Mouse (Mus musculus) adipocyte (in vitro differentiated cells): ENCODE measurements around the gene Pou2f3.
A peak's percentile ranks its signal among the peaks of the same experiment; 100 is the strongest.

Experiments used
- DNase-seq: peaks from one replicate; pipeline ENCODE4 v3.0.0-alpha.2; 2016; ENCODE audit warnings: low spot score

The Pou2f3 gene

DNA sequence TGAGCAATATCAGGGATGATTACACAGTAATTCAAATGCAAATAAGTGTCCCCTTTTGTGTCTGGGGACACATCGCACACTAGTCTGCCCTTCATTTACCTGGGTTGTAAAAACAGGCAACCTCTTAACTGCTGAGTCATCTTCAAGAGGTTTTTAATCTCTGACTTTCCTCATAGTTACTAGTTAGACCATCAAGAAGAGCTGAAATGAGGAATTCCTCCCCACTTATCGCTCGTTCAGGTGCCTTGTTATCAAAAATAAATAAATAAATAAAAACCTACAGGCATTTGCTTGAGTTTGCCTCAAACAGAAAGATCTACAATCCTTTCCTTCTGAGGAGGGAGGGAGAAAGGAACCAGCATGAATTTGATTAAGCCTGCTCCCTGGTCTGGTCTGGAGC is 101.4 kb downstream of the Pou2f3 start:
- DNase-seq: no peak

- DNase-seq: peak; percentile 24
Measured at GRCm38 (mm10) chr9:43108081-43108480, 102.1 kb downstream of the Pou2f3 start.

DNA sequence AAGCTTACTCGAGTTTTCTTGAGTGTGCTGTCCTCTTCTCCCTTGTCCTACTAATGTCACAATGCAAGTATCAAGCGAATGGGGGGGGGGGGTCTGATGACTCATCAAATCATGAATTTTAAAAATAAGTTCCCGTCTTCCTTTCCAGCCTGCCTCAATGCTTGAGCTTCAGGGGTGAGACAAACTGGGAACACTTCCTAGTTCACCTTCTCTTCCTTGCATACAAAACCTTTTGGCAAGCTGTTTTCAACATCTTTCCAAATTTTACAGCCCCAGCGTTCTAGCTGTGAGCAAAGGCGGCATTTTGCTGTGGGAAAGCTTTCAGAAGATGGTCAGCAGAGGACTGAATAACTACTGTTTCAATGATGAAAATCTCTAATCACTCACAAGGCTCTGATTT is 102.6 kb downstream of the Pou2f3 start:
- DNase-seq: no peak

- peak; percentile 91 for DNase-seq
Measured at GRCm38 (mm10) chr9:43107187-43107517, 103.0 kb downstream of the Pou2f3 start, which contains the start of gene Arhgef12. Gene Arhgef12, minus strand, starts transcription at chr9:43107239.

DNA sequence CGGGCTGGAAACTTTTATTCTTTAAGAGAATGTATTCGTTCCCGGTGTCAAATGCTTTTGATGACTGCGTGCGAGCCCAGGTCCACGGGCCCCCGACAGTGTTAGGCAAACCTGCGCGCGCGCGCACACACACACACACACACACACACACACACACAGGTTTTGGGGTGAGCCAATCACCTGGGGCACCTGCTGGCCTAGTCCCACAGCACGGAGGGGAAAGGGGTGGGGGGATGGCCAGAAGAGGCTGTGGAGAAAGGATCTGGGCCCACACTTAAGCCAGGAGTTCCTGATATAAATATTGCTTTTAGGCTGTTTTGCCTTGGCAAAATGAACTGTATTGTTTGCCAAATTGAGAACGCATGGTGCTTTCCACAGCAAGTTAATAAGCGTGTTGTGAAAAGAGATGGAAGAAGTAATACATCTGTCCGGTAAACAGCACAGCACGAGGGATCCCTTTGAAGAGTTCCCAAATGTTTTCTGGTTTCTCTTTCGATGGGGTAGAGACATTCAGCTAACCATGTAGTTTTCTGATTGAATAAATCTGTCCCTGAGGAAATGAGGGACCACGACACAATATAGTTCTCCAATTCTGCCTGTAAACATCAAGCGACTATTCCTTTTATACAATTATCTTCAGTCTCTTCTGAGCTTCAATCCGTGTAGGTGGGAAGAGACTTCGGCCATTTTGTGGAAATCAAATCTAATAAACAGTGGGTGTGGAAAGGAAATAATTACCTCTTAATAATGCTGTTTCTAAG is 103.6 kb downstream of the Pou2f3 start:
- peak; percentile 73 for DNase-seq

- peak; percentile 91 for DNase-seq
Measured at GRCm38 (mm10) chr9:43105664-43106361, 104.4 kb downstream of the Pou2f3 start.

DNA sequence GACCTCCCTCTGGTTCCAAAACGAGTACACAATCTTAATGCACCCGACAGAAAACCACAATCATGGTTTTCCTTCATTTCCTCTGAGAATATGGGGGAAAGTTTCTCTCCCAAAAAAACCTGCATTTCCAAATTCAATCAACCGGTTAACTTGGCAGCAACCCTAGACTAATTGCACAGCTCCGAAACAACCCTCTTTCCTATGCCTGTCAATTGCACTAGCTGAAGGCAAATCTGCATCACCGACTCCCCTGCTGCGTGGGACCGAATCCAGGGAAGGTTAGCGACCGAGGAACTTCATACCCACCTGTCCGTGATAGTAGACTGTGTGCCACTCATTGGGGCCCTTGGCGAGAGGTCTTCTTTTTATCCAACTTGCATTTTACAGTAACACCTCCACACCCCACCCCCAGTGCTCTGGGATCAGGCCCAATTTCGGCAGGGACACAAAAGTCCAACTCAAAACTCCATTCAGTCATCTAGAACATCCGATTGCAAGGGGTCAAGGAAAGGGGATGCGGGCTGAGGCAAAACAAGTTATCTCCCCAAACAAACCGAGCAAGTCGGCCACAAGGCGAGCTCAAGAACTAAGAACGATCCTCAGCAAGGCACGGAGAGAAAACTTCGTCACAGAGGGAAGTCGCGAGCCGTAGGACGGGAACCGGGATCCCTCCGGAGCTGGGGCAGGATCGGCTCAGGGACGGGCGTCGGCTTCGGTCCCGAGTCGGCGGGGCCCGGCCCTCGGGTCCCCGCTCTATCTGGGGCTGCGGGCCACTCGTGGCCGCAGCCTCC is 105.1 kb downstream of the Pou2f3 start:
- peak; percentile 61 for DNase-seq

- no peak for DNase-seq
Measured at GRCm38 (mm10) chr9:43104526-43104872, 105.7 kb downstream of the Pou2f3 start.

DNA sequence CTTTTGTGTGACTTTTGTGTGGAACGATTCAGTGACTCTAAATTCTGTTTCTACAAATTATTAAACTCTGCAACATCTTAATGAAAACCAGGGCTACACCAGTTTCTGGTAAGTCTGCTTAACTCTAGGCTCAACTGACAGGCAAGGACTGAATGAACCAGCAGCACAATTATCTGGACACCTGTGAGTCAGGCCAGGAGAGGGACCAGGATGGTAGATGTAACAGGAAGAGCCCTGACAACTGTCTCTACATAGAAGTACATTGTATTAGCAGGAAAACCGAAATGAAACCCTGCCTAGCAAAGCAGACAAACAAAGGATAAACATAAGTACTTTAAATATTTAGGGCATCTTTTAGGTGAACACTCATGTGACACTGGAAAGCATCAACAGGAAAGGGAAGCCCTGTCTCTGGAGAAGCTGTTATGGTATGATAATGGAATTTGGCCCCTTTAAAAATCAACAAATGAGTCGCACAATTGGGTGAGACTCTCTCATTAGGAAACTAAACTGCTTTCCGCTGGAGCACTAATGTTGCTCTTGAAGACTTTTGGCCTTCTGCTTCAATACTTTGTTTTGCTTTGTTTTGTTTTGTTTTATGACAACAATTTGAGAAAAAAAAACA is 106.4 kb downstream of the Pou2f3 start:
- peak; percentile 39 for DNase-seq

GRCm38 (mm10) chr9:43102931-43103330 is 107.2 kb downstream of the Pou2f3 start:
- DNase-seq: no peak

DNA sequence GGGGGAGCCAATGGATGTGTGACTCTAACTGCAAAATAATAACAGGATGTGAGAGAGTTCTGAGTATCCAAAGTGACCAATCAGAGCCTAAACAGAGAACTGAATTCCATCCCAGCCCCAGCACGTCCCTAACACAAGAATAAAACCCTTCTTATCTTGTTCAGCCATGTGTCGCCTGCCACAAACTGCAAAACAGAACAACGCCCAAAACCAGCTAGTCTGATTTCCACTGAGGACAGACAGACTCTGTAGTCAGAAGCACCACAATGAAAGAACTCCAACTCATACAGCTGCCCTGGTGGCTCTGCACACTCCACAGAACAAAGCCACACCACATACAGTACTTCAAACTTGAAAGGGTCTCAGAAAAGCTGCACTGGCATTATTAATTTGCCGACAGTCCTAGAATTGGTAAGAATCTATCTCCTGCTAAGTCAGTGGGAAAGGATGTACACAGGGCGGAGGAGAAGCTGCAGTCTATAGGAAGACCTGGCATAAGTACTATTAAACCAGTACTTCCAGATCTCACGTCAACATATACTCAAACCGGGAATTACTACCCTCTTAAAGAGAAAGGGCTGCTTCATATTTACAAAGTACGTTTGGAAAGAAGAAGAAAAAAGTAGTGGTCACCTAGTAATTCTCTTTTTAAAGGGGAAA is 108.1 kb downstream of the Pou2f3 start:
- no peak for DNase-seq

GRCm38 (mm10) chr9:43098922-43099321 is 111.2 kb downstream of the Pou2f3 start:
- DNase-seq: no peak

- DNase-seq: no peak
Measured at GRCm38 (mm10) chr9:43097801-43098557, 112.2 kb downstream of the Pou2f3 start.

GRCm38 (mm10) chr9:43096337-43096736 is 113.8 kb downstream of the Pou2f3 start:
- DNase-seq: no peak

GRCm38 (mm10) chr9:43094828-43095227 is 115.3 kb downstream of the Pou2f3 start:
- no peak for DNase-seq

DNA sequence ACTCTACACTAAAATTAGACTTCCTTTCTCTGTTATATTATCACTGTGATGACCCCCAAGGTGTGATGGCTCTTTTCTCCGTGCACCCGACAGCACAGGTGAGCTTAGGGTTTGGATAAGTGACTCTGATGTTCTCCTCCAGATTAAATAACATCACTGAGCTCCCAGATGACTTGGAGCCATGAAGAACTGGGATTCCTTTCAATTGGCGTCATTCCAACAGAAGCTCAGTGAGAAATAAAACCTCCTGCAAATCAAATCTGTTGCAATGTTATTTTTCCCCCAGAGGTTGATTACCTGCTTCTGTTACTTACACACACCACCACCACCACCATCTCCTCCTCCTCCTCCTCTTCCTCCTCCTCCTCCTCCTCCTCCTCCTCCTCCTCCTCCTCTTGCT is 116.4 kb downstream of the Pou2f3 start:
- DNase-seq: peak; percentile 71

DNA sequence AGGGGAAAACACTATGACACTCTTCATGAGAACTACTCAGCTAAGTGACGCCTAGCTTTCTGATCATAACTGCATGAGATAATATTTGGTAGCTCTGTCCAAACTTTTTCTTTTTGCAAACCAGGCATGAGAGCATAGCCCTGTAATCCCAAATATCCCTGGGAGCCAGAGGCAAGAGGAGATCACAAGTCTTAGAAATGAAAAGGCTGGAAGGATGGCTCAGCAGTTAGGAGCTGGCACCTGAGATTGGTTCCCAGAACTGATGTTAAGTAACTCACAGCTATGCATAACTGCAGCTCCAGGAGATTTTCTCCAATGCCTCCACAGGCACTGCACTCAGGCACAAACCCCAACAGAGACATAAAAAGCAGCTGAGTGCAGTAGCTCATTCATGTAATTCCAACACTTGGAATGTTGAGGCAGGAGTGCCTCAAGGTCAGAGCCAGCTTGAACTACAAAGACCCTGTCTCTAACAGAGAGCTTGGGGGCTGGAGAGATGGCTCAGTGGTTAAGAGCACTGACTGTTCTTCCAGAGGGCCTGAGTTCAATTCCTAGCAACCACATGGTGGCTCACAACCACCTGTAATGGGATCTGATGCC is 124.4 kb downstream of the Pou2f3 start:
- no peak for DNase-seq

DNA sequence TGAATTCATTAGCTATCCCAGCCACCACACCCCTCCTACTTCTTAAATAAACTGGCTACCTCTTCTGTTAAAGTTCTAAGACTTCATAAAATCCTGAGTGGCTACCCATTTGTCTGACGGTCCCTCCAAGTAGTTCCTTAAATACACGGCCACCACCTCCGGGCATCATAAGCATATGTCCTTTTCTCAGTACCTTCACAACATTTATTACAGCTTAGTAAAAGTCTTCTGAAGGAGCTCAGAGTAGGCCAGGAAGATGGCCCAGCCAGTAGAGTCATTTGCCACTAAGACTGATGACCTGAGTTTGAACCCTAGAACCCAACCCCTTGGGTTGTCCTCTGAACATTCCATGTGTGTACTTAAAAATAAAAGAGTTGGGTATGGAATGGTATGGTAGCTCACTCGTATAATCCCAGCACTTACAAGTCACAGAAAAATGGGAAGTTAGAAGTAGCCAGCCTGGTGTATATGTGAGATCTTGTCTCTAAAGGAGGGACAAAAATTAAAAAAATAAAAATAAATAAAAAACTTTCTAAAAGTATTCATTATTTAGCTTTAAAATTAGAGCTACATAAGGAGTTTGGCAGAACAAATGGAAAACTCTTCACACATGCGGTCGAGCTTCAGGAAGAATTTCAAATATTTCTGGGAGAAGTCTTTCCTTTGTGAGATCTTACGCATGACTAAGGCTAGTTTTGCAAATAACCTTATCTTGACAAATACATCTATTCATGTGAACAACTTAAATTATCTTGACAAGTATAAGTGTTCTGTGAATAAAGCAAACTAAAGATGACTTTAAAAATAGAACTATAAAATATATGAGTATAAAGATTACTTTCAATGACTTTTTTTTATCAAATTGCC is 125.4 kb downstream of the Pou2f3 start:
- no peak for DNase-seq

- DNase-seq: no peak
Measured at GRCm38 (mm10) chr9:43083441-43084055, 126.6 kb downstream of the Pou2f3 start.
